Mouse (Mus musculus) ES-Bruce4 (cell line): ENCODE results near the gene Pram1. TPM values are rescaled to one million over a fixed set of nuclear protein-coding genes. Genes with fewer than 3 reads are reported as not detected.
A peak's percentile ranks its signal among the peaks of the same experiment; 100 is the strongest.

ENCODE experiments used
- H3K27ac ChIP-seq: 2 replicates; pipeline ENCODE4 v1.5.1; 2012; ENCODE audit warnings: low read length, inconsistent platforms; ENCODE audit not compliant: insufficient read depth
- H3K27me3 ChIP-seq: 2 replicates; pipeline ENCODE4 v1.6.1; 2012; ENCODE audit warnings: mild to moderate bottlenecking, low read length, inconsistent platforms; ENCODE audit not compliant: control insufficient read depth, poor library complexity, insufficient read depth, severe bottlenecking
- H3K36me3 ChIP-seq: 2 replicates; pipeline ENCODE4 v1.6.1; 2012; ENCODE audit warnings: inconsistent platforms, mild to moderate bottlenecking, low read length, moderate library complexity; ENCODE audit not compliant: control insufficient read depth, poor library complexity, insufficient read depth, severe bottlenecking
- H3K4me1 ChIP-seq: one replicate; pipeline ENCODE4 v1.8.1; 2011; ENCODE audit warnings: low read length; ENCODE audit not compliant: control insufficient read depth, insufficient read depth
- H3K4me3 ChIP-seq: 2 replicates; pipeline ENCODE4 v1.5.1; 2011; ENCODE audit warnings: low read depth, mild to moderate bottlenecking, low read length
- H3K9ac ChIP-seq: 2 replicates; pipeline ENCODE4 v1.6.1; 2012; ENCODE audit warnings: low read depth, mild to moderate bottlenecking, inconsistent platforms; ENCODE audit not compliant: poor library complexity, severe bottlenecking
- H3K9me3 ChIP-seq: replicated peaks from 2 replicates; pipeline ENCODE4 v1.6.1; 2012; ENCODE audit warnings: mild to moderate bottlenecking, low read length, inconsistent platforms; ENCODE audit not compliant: control insufficient read depth, poor library complexity, insufficient read depth, severe bottlenecking
- CTCF ChIP-seq: IDR thresholded peaks from one replicate; pipeline ENCODE4 v1.8.1; 2011; ENCODE audit warnings: low read depth, low read length
- EP300 ChIP-seq: IDR thresholded peaks from 2 replicates; pipeline ENCODE4 v1.6.1; 2011; ENCODE audit warnings: low read depth, low read length; ENCODE audit not compliant: insufficient read depth
- POLR2A ChIP-seq: IDR thresholded peaks from one replicate; pipeline ENCODE4 v1.8.1; 2011; ENCODE audit warnings: low read length; ENCODE audit not compliant: insufficient read depth
- polyA plus RNA-seq: library from polyadenylated mRNA; stranded (reverse); fragments of >200 nt; gene quantifications from 2 replicates; pipeline ENCODE4 v1.2.4, GENCODE M21; 2011; ENCODE audit warnings: low read depth; ENCODE audit not compliant: missing spikeins, insufficient read depth, insufficient read length

Gene Pram1
- polyA plus RNA-seq, 1 experiment: not detected

- Histone ChIP-seq H3K9ac (no peak overlapping the region), H3K27me3 (no peaks in the 10 kb centered on the region), H3K36me3 (peaks cover 27% of the 10 kb centered on the region), H3K4me3 (no peak overlapping the region), H3K27ac (no peak overlapping the region), H3K9me3 (no peaks in the 10 kb centered on the region), H3K4me1 (no peaks in the 10 kb centered on the region)
- no peak for TF ChIP-seq EP300
These were observed 38.2 kb downstream of the Pram1 start for GRCm38 (mm10) chr17:33676086-33676485.

DNA sequence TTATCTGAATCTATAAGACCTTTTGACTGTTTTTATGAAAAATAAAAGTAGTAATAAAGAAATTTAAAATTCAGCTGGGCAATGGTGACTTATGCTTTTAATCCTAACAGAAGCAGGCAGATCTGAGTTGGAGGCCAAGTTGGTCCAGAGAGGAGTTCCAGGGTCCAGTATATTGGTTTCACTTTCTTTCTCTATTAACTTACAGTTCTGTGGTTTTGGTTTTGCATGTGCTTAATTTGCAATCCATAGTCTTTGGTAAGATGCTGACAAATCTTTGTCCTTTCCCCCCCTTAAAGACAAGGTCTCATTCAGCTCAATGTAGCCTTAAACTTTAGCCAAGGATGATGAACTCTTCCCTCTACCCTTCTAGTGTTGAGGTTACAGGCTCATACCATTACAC lies 40.9 kb downstream of the Pram1 start:
- Histone ChIP-seq H3K9me3 (no peaks in the 10 kb centered on the region), H3K4me1 (no peaks in the 10 kb centered on the region), H3K9ac (no peak overlapping the region), H3K4me3 (no peak overlapping the region), H3K27ac (no peak overlapping the region), H3K36me3 (peaks cover 43% of the 10 kb centered on the region), H3K27me3 (no peaks in the 10 kb centered on the region)
- no peak for TF ChIP-seq CTCF
- no peak for TF ChIP-seq POLR2A
- no peak for TF ChIP-seq EP300

DNA sequence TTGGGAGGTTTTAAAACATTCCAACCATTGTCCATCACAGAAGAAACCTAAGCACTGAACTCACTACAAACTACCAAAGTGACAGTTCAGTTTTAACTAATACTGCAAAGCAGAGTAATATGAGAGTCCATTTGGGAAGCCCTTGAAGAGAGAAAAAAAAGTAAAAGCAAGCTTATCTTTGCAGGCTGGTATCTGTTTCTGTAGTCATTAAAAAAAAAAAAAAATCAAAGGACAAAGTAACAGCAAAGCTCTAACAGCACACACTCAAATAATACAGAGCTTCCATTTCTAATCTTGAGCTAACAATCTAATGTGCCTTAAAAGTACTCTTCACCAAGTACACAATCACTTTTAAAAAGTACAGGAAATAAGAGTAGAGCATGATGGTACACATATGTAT lies 43.9 kb downstream of the Pram1 start:
- TF ChIP-seq EP300 (no peak), CTCF (no peak), POLR2A (no peak)
- Histone ChIP-seq H3K36me3 (peaks cover 35% of the 10 kb centered on the region), H3K9ac (no peak overlapping the region), H3K4me3 (no peak overlapping the region), H3K27me3 (no peaks in the 10 kb centered on the region), H3K9me3 (no peaks in the 10 kb centered on the region), H3K27ac (no peak overlapping the region), H3K4me1 (no peaks in the 10 kb centered on the region)

DNA sequence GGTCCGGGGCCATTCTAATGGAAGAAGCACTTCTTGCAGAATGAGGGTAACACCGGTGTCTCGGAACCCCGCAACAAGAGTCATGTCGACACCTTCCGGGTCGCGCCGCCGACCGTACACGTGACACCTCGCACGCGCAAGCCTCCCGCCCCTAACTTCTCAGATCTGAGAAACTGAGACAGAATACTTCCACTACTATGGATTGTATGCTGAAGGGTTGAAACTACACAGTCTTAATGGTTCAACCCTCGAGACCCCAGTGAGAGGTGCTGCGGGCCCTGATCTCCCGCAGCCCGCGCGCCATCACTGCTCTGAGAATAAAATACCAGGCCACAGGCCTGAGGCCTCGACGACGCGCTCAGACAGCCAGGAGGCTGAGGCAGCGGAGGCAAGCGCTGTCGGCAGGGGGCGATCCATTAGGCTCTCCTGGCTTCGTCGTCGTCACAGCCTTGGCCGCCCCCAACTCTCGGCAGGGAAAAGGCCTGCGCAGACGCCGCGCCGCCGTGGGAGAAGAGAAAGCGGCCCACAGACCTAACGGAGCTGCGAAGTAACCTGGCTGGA lies 46.9 kb downstream of the Pram1 start:
- Histone ChIP-seq H3K27me3 (no peaks in the 10 kb centered on the region), H3K9ac (peak overlapping the region; percentile 89), H3K4me3 (peak overlapping the region; percentile 84), H3K9me3 (no peaks in the 10 kb centered on the region), H3K27ac (peak overlapping the region; percentile 62), H3K36me3 (peaks cover 16% of the 10 kb centered on the region), H3K4me1 (no peaks in the 10 kb centered on the region)
- TF ChIP-seq EP300: no peak
- TF ChIP-seq CTCF: peak; percentile 13

- Histone ChIP-seq H3K36me3 (peaks cover 16% of the 10 kb centered on the region), H3K9ac (peak overlapping the region; percentile 89), H3K4me3 (peak overlapping the region; percentile 84), H3K9me3 (no peaks in the 10 kb centered on the region), H3K27ac (peak overlapping the region; percentile 62), H3K27me3 (no peaks in the 10 kb centered on the region), H3K4me1 (no peaks in the 10 kb centered on the region)
- TF ChIP-seq EP300: no peak
- TF ChIP-seq CTCF: no peak
- TF ChIP-seq POLR2A: peak; percentile 88
These were observed 47.4 kb downstream of the Pram1 start for GRCm38 (mm10) chr17:33685249-33685653.

DNA sequence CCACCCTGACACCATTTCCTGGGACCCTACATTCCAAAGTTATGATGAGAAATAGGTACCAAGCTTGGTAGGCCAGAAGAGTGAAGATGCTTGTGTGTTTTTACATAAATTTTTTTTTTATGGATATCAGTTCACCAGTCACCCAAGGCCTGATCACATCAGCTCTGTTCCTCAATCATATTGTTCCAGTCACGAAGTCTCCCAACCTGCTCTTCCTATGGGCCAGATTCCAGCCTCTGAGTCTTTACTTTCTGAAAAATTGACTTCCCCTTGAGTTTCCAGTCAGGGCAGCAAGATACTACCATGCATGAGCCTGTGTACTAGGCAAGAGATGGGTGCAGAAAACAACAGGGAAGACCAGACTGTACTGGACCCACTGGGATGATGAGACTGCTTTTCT lies 48.9 kb downstream of the Pram1 start, which contains the start of gene Hnrnpm:
TSS of gene Hnrnpm (minus strand) at position 101 of the 400 bp plus-strand sequence.
- Histone ChIP-seq H3K4me3 (peak within 1 kb of the TSS; percentile 10; the same call in 1 of the 2 replicates), H3K27me3 (no peaks in the 10 kb centered on the region), H3K36me3 (peaks cover 16% of the 10 kb centered on the region), H3K9me3 (no peaks in the 10 kb centered on the region), H3K27ac (no peak within 1 kb of the TSS), H3K9ac (no peak within 1 kb of the TSS), H3K4me1 (no peaks in the 10 kb centered on the region)
- TF ChIP-seq EP300: no peak
- TF ChIP-seq CTCF: no peak
- no peak for TF ChIP-seq POLR2A

Other genes with a start within 250 kb of the Pram1 start
- gene Zfp101, start 243.4 kb upstream of the Pram1 start, polyA plus RNA-seq: 14.9 and 19.0 TPM in 2 replicates
- gene Actl9, start 205.2 kb upstream of the Pram1 start, polyA plus RNA-seq: not detected in 2 replicates
- gene Adamts10, start 113.9 kb upstream of the Pram1 start, polyA plus RNA-seq: 12.7 and 15.8 TPM in 2 replicates
- gene Myo1f, start 82.3 kb upstream of the Pram1 start, polyA plus RNA-seq: 0.18 TPM in 1 of 2 replicates, not detected in the other
- gene Zfp414, start 9.0 kb upstream of the Pram1 start, polyA plus RNA-seq: 31.9 and 39.5 TPM in 2 replicates
- gene Hnrnpm, start 48.8 kb downstream of the Pram1 start, polyA plus RNA-seq: 607 and 610 TPM in 2 replicates
- gene March2, start 80.6 kb downstream of the Pram1 start, polyA plus RNA-seq: 17.1 and 19.1 TPM in 2 replicates
- 57.9 and 73.6 TPM in 2 replicates for gene Rab11b, start 122.5 kb downstream of the Pram1 start, polyA plus RNA-seq
- 3.6 and 3.9 TPM in 2 replicates for gene Angptl4, start 143.8 kb downstream of the Pram1 start, polyA plus RNA-seq
- gene Kank3, start 172.5 kb downstream of the Pram1 start, polyA plus RNA-seq: 40.0 and 44.7 TPM in 2 replicates
- 3,700 and 3,844 TPM in 2 replicates for gene Rps28, start 186.5 kb downstream of the Pram1 start, polyA plus RNA-seq
- 406 and 464 TPM in 2 replicates for gene Ndufa7, start 186.5 kb downstream of the Pram1 start, polyA plus RNA-seq
- gene Cd320, start 205.0 kb downstream of the Pram1 start, polyA plus RNA-seq: 30.6 and 35.7 TPM in 2 replicates
- gene Gm7029, start 235.8 kb downstream of the Pram1 start, polyA plus RNA-seq: not detected in 2 replicates